Mouse (Mus musculus): ENCODE data around the gene Hjurp. TPM values are rescaled to one million over a fixed set of nuclear protein-coding genes. Genes with fewer than 3 reads are reported as not detected.

Hjurp gene
- polyA plus RNA-seq, 1 experiment = 29.4 TPM

GRCm38 (mm10) chr1:88258881-88259642, 18.4 kb downstream of the Hjurp start:
- no peak for DNase-seq
- H3K4me1 ChIP-seq (ENCODE audit: control insufficient read depth, insufficient read depth, low read length) = no peaks in the 10 kb centered on the region
- TF ChIP-seq POLR2A (IDR thresholded peaks at IDR 0.05; ENCODE audit: borderline replicate concordance, extremely low read depth, low read depth, low read length) (no peak), CTCF (IDR thresholded peaks at IDR 0.05; ENCODE audit: insufficient read depth, low read length) (no peak)
- H3K4me3 ChIP-seq (replicated peaks; ENCODE audit: extremely low read depth, low read depth, low read length) = no peak overlapping the region
- 50% methylated on average over 8 of the region's 8 CpGs for WGBS

GRCm38 (mm10) chr1:88258361-88258760, 19.1 kb downstream of the Hjurp start:
- Histone ChIP-seq H3K4me3 (replicated peaks; ENCODE audit: extremely low read depth, low read depth, low read length) (no peak overlapping the region), H3K4me1 (ENCODE audit: control insufficient read depth, insufficient read depth, low read length) (no peaks in the 10 kb centered on the region)
- WGBS = 66% methylated on average over 6 of the region's 6 CpGs
- DNase-seq = no peak
- TF ChIP-seq POLR2A (IDR thresholded peaks at IDR 0.05; ENCODE audit: borderline replicate concordance, extremely low read depth, low read depth, low read length) = no peak
- no peak for TF ChIP-seq CTCF (IDR thresholded peaks at IDR 0.05; ENCODE audit: insufficient read depth, low read length)

GRCm38 (mm10) chr1:88257681-88258080, 19.8 kb downstream of the Hjurp start:
- WGBS = 80% methylated on average over 6 of the region's 6 CpGs
- H3K4me3 ChIP-seq (replicated peaks; ENCODE audit: extremely low read depth, low read depth, low read length) = no peak overlapping the region
- TF ChIP-seq POLR2A (IDR thresholded peaks at IDR 0.05; ENCODE audit: borderline replicate concordance, extremely low read depth, low read depth, low read length) (no peak), CTCF (IDR thresholded peaks at IDR 0.05; ENCODE audit: insufficient read depth, low read length) (no peak)
- DNase-seq = no peak
- H3K4me1 ChIP-seq (ENCODE audit: control insufficient read depth, insufficient read depth, low read length) = no peaks in the 10 kb centered on the region

GRCm38 (mm10) chr1:88256886-88257663, 20.4 kb downstream of the Hjurp start:
- 70% methylated on average over 10 of the region's 10 CpGs for WGBS
- no peak overlapping the region for H3K4me3 ChIP-seq (replicated peaks; ENCODE audit: extremely low read depth, low read depth, low read length)
- no peak for TF ChIP-seq POLR2A (IDR thresholded peaks at IDR 0.05; ENCODE audit: borderline replicate concordance, extremely low read depth, low read depth, low read length)
- TF ChIP-seq CTCF (IDR thresholded peaks at IDR 0.05; ENCODE audit: insufficient read depth, low read length) = no peak
- DNase-seq = no peak
- no peaks in the 10 kb centered on the region for H3K4me1 ChIP-seq (ENCODE audit: control insufficient read depth, insufficient read depth, low read length)

GRCm38 (mm10) chr1:88255989-88256754, 21.3 kb downstream of the Hjurp start:
- 74% methylated on average over 13 of the region's 13 CpGs for WGBS
- no peak for DNase-seq
- Histone ChIP-seq H3K4me3 (replicated peaks; ENCODE audit: extremely low read depth, low read depth, low read length) (no peak overlapping the region), H3K4me1 (ENCODE audit: control insufficient read depth, insufficient read depth, low read length) (no peaks in the 10 kb centered on the region)
- TF ChIP-seq POLR2A (IDR thresholded peaks at IDR 0.05; ENCODE audit: borderline replicate concordance, extremely low read depth, low read depth, low read length) = no peak
- no peak for TF ChIP-seq CTCF (IDR thresholded peaks at IDR 0.05; ENCODE audit: insufficient read depth, low read length)

GRCm38 (mm10) chr1:88255466-88255857, 22.0 kb downstream of the Hjurp start:
- WGBS = 55% methylated on average over 2 of the region's 2 CpGs
- TF ChIP-seq POLR2A (IDR thresholded peaks at IDR 0.05; ENCODE audit: borderline replicate concordance, extremely low read depth, low read depth, low read length) (no peak), CTCF (IDR thresholded peaks at IDR 0.05; ENCODE audit: insufficient read depth, low read length) (no peak)
- Histone ChIP-seq H3K4me3 (replicated peaks; ENCODE audit: extremely low read depth, low read depth, low read length) (no peak overlapping the region), H3K4me1 (ENCODE audit: control insufficient read depth, insufficient read depth, low read length) (no peaks in the 10 kb centered on the region)
- DNase-seq = no peak

GRCm38 (mm10) chr1:88254793-88255465, 22.5 kb downstream of the Hjurp start:
- H3K4me3 ChIP-seq (replicated peaks; ENCODE audit: extremely low read depth, low read depth, low read length) = no peak overlapping the region
- WGBS = 82% methylated on average over 12 of the region's 12 CpGs
- H3K4me1 ChIP-seq (ENCODE audit: control insufficient read depth, insufficient read depth, low read length) = no peaks in the 10 kb centered on the region
- no peak for TF ChIP-seq CTCF (IDR thresholded peaks at IDR 0.05; ENCODE audit: insufficient read depth, low read length)
- TF ChIP-seq POLR2A (IDR thresholded peaks at IDR 0.05; ENCODE audit: borderline replicate concordance, extremely low read depth, low read depth, low read length) = no peak
- no peak for DNase-seq

- no peak overlapping the region for H3K4me3 ChIP-seq (replicated peaks; ENCODE audit: extremely low read depth, low read depth, low read length)
- no peak for DNase-seq
- 66% methylated on average over 6 of the region's 6 CpGs for WGBS
Measured at GRCm38 (mm10) chr1:88253540-88253939, 23.9 kb downstream of the Hjurp start.

GRCm38 (mm10) chr1:88253106-88253505, 24.3 kb downstream of the Hjurp start:
- TF ChIP-seq CTCF (IDR thresholded peaks at IDR 0.05; ENCODE audit: insufficient read depth, low read length) = no peak
- no peak for TF ChIP-seq POLR2A (IDR thresholded peaks at IDR 0.05; ENCODE audit: borderline replicate concordance, extremely low read depth, low read depth, low read length)
- DNase-seq = no peak
- Histone ChIP-seq H3K4me3 (replicated peaks; ENCODE audit: extremely low read depth, low read depth, low read length) (no peak overlapping the region), H3K4me1 (ENCODE audit: control insufficient read depth, insufficient read depth, low read length) (no peaks in the 10 kb centered on the region)
- WGBS = 69% methylated on average over 8 of the region's 8 CpGs

More at GRCm38 (mm10) chr1:88253540-88253939, 23.9 kb downstream of the Hjurp start:
- no peaks in the 10 kb centered on the region for H3K4me1 ChIP-seq (ENCODE audit: control insufficient read depth, insufficient read depth, low read length)
- TF ChIP-seq POLR2A (IDR thresholded peaks at IDR 0.05; ENCODE audit: borderline replicate concordance, extremely low read depth, low read depth, low read length) = no peak
- TF ChIP-seq CTCF (IDR thresholded peaks at IDR 0.05; ENCODE audit: insufficient read depth, low read length) = no peak
